20 mouse cellular contexts compared by ENCODE assay signal in the genomic region with DNA sequence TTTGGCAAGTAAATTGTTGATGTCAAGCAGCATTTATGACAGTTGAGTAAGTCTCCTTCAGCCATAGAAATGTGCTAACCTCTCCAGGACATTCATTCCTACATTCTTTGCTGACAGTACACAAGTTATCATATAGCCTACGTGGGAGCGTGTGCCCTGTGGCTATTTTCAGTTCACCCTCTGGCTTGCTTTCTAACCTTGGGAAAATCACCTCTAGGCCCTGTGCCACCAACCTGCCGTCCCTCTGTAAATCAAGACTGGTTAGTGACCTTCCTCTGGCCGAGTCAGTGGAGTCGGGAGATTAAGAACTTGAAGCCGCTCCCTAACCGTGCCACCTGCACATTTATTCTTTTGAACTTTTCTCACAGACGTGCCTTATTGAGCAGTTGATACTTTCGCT. TPM values are rescaled to one million over a fixed set of nuclear protein-coding genes. Genes with fewer than 3 reads are reported as not detected.
DNase-seq lines count a peak whose midpoint lies in the region; ATAC-seq lines count a peak whose summit lies in the region.
"Had no signal": no experiment of that assay in that cellular context is flagged by ENCODE, and none has a peak within 500 bp of the region (broad histone marks: within the 10 kb centered on the region; RNA-seq: fewer than 3 reads in every experiment).

No protein-coding gene starts in this region.

- no peaks in the 10 kb centered on the region for H3K36me3 ChIP-seq in heart, embryonic 11.5 days (ENCODE audit: control insufficient read depth, insufficient read depth, low read length)
- H3K36me3 ChIP-seq: embryonic facial prominence, embryonic 13.5 days; G1E; limb, embryonic 13.5 days; stomach, embryonic 15.5 days had no signal

- H3K9ac ChIP-seq in heart, embryonic 11.5 days (ENCODE audit: low read depth, low read length), result no peak overlapping the region
- H3K9ac ChIP-seq: embryonic facial prominence, embryonic 13.5 days; forebrain, postnatal 0 days; limb, embryonic 13.5 days; liver, embryonic 14.5 days; stomach, embryonic 15.5 days had no signal

- peak; percentile 74 for DNase-seq in adrenal gland, postnatal 14 days
- DNase-seq in gastrocnemius, adult 8-10 months (ENCODE audit: low spot score in 2 of 2), result peak; percentile 73 to 75
- DNase-seq in heart, postnatal 14 days, result peak; percentile 42 to 51
- DNase-seq in lung, postnatal 4 days, result no peak
- no peak for DNase-seq in spleen, adult 12 weeks (ENCODE audit: low spot score)
- DNase-seq: cerebellum, adult 8-10 months; forebrain, postnatal 0 days; kidney, adult 11 months; spleen, adult 18-20 months; thymus, postnatal 14 days had no signal

- 68% methylated on average over 9 of the region's 9 CpGs for WGBS in heart, embryonic 11.5 days (ENCODE audit: insufficient replicate concordance)

- peak overlapping the region; percentile 41; the same call in 1 of the 2 replicates for H3K27ac ChIP-seq in heart, embryonic 11.5 days (ENCODE audit: low read depth, low read length)
- H3K27ac ChIP-seq: embryonic facial prominence, embryonic 13.5 days; hindbrain, postnatal 0 days; kidney, postnatal 0 days; limb, embryonic 13.5 days; liver, embryonic 14.5 days; stomach, embryonic 15.5 days had no signal

- no peak overlapping the region for H3K4me2 ChIP-seq in heart, embryonic 11.5 days
- H3K4me2 ChIP-seq: embryonic facial prominence, embryonic 13.5 days; limb, embryonic 13.5 days; stomach, embryonic 15.5 days had no signal

- ATAC-seq in heart, embryonic 11.5 days (replicated peaks; ENCODE audit: insufficient number of reproducible peaks, low FRiP score, low TSS enrichment), result no peak
- ATAC-seq in CD4-positive, CD25-positive, alpha-beta regulatory T cell, adult 4 months, result no peak
- ATAC-seq: forebrain, postnatal 0 days; hindbrain, postnatal 0 days; lung, postnatal 0 days had no signal

- no peaks in the 10 kb centered on the region for H3K4me1 ChIP-seq in heart, embryonic 11.5 days (ENCODE audit: control insufficient read depth, insufficient read depth, low read length)
- H3K4me1 ChIP-seq: embryonic facial prominence, embryonic 13.5 days; limb, embryonic 13.5 days; stomach, embryonic 15.5 days had no signal

- H3K9me3 ChIP-seq in heart, embryonic 11.5 days (replicated peaks; ENCODE audit: control insufficient read depth, low read length), result no peaks in the 10 kb centered on the region
- H3K9me3 ChIP-seq: embryonic facial prominence, embryonic 13.5 days; G1E; limb, embryonic 13.5 days; stomach, embryonic 15.5 days had no signal

- intact Hi-C loops in heart, postnatal 14 days (cut with DNase I), result no loop called here

- H3K4me3 ChIP-seq in heart, embryonic 11.5 days (ENCODE audit: low read depth, low read length), result no peak overlapping the region
- H3K4me3 ChIP-seq: embryonic facial prominence, embryonic 13.5 days; limb, embryonic 13.5 days; stomach, embryonic 15.5 days had no signal

- no peaks in the 10 kb centered on the region for H3K27me3 ChIP-seq in heart, embryonic 11.5 days (ENCODE audit: control insufficient read depth, insufficient read depth, low read length)
- H3K27me3 ChIP-seq: embryonic facial prominence, embryonic 13.5 days; limb, embryonic 13.5 days; stomach, embryonic 15.5 days had no signal

RNA-seq across cellular contexts. Expression of a gene that starts 6.9 kb away (rescaled TPM):
- 91.9 and 93.0 TPM in 2 replicates for total RNA-seq in adrenal gland, postnatal 14 days (2021)
- total RNA-seq in gastrocnemius, adult 8-10 months (2022), result 10 to 100 TPM; 32.2 to 49.2 (median 42.0) TPM
- 54.0 and 59.5 TPM in 2 replicates for polyA plus RNA-seq in heart, embryonic 11.5 days (2014; fragmentation: Nextera tagmentation; extraction: Ambion mirVana)
- total RNA-seq in heart, postnatal 14 days (2021), result 10 to 100 TPM; 57.2 to 73.8 TPM
- polyA plus RNA-seq in CD4-positive, CD25-positive, alpha-beta regulatory T cell, adult 4 months (2017; shearing (Covaris generic)), result 100 to 1,000 TPM; 143 to 164 TPM

RNA-seq across cellular contexts. Expression of a gene that starts 28.5 kb away (rescaled TPM):
- total RNA-seq in adrenal gland, postnatal 14 days (2021), result 25.2 and 35.1 TPM in 2 replicates
- total RNA-seq in gastrocnemius, adult 8-10 months (2022), result 100 to 1,000 TPM in 1 of 4 experiments, 10 to 100 TPM in 3; 87.8 to 128 (median 93.8) TPM
- polyA plus RNA-seq in heart, embryonic 11.5 days (2014; fragmentation: Nextera tagmentation; extraction: Ambion mirVana), result 16.2 and 16.9 TPM in 2 replicates
- total RNA-seq in heart, postnatal 14 days (2021), result 10 to 100 TPM; 23.2 to 27.9 TPM
- polyA plus RNA-seq in CD4-positive, CD25-positive, alpha-beta regulatory T cell, adult 4 months (2017; shearing (Covaris generic)), result 10 to 100 TPM; 18.5 to 36.3 TPM

Comparison
In these comparisons a context has a peak if more than half of its experiments do, and no peak if none do; other contexts are left out.
1. DNase-seq: peak in adrenal gland, postnatal 14 days (single experiment), gastrocnemius, adult 8-10 months (2 of 2) and heart, postnatal 14 days (2 of 2); none in lung, postnatal 4 days (0 of 2) and spleen, adult 12 weeks (single experiment).